Mouse (Mus musculus) lung, embryonic 14.5 days (tissue): ENCODE measurements around the gene Pcmt1. TPM values are rescaled to one million over a fixed set of nuclear protein-coding genes. Genes with fewer than 3 reads are reported as not detected.

Experiments
- ATAC-seq: fragments of 200-750 bp; cut with Nextera tagmentation; 2 replicates; pipeline ENCODE4 v1.8.0; 2017; ENCODE audit warnings: mild to moderate bottlenecking, moderate TSS enrichment, moderate library complexity; ENCODE audit not compliant: insufficient read depth
- DNase-seq: peaks from one replicate; pipeline ENCODE4 v3.0.0-alpha.2; 2015
- H3K27ac ChIP-seq: fragments of 300-500 bp; sonication (generic); 2 replicates; pipeline ENCODE4 v1.5.1; 2014; ENCODE audit warnings: low read depth, mild to moderate bottlenecking, moderate library complexity
- H3K27me3 ChIP-seq: fragments of 300-500 bp; sonication (generic); 2 replicates; pipeline ENCODE4 v1.6.1; 2014; ENCODE audit warnings: low read length, control low read depth; ENCODE audit not compliant: insufficient read depth
- H3K36me3 ChIP-seq: fragments of 300-500 bp; sonication (generic); 2 replicates; pipeline ENCODE4 v1.6.1; 2014; ENCODE audit warnings: control low read depth; ENCODE audit not compliant: insufficient read depth
- H3K4me1 ChIP-seq: fragments of 300-500 bp; sonication (generic); 2 replicates; pipeline ENCODE4 v1.6.1; 2014; ENCODE audit warnings: antibody characterized with exemption, control low read depth; ENCODE audit not compliant: insufficient read depth
- H3K4me2 ChIP-seq: fragments of 300-500 bp; sonication (generic); 2 replicates; pipeline ENCODE4 v1.6.1; 2014; ENCODE audit warnings: mild to moderate bottlenecking
- H3K4me3 ChIP-seq: fragments of 300-500 bp; sonication (generic); 2 replicates; pipeline ENCODE4 v1.5.1; 2014; ENCODE audit warnings: low read depth, low read length
- H3K9ac ChIP-seq: fragments of 300-500 bp; sonication (generic); 2 replicates; pipeline ENCODE4 v1.6.1; 2014
- H3K9me3 ChIP-seq: fragments of 300-500 bp; sonication (generic); 2 replicates; pipeline ENCODE4 v1.6.1; 2016; ENCODE audit warnings: low read depth, low read length, control low read depth
- CTCF ChIP-seq: IDR thresholded peaks from 2 replicates; pipeline ENCODE4 v1.5.1; 2016; ENCODE audit warnings: antibody characterized with exemption, low read depth
- WGBS: fragments of 180-500 bp; shearing (Covaris S2); extraction: QIAGEN DNeasy Blood & Tissue Kit; methylation state at CpG from one replicate; pipeline ENCODE4 v1.1.7; 2014; 5-methylcytosine and 5-hydroxymethylcytosine counted together
- polyA plus RNA-seq: library from polyadenylated mRNA; unstranded; fragments of >200 nt; fragmentation: Nextera tagmentation; extraction: Ambion mirVana; gene quantifications from 2 replicates; pipeline ENCODE4 v1.2.1, GENCODE M21; 2014

The Pcmt1 gene
- polyA plus RNA-seq, 1 experiment from 2014 or later = 114 TPM

DNA sequence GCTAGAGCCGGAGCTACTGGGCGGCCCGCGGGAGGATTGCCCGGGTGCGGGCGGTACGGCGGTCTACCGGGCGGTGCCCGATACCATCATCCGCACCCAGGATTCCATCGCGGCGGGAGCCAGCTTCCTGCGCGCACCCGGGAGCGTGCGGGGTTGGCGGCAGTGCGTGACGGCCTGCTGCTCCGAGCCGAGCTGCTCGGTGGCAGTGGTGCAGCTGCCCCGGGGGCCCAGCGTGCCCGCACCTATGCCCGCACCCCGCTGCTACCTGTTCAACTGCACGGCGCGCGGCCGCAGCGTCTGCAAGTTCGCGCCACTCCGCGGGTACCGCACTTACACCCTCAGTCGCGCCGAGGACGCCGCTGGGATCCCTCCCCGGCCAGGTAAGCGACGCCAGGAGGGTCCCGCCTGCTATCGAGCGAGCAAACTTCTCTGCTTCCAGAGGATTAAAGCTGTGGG lies 90.7 kb downstream of the Pcmt1 start:
- Histone ChIP-seq H3K27ac (no peak overlapping the region), H3K9me3 (no peaks in the 10 kb centered on the region), H3K4me1 (peaks cover 8% of the 10 kb centered on the region; the same call in 1 of the 2 replicates), H3K4me2 (peak overlapping the region; percentile 100), H3K4me3 (peak overlapping the region; percentile 62), H3K27me3 (peaks cover 15% of the 10 kb centered on the region; the same call in 1 of the 2 replicates), H3K36me3 (no peaks in the 10 kb centered on the region), H3K9ac (peak overlapping the region; percentile 32)
- ATAC-seq (no peak), DNase-seq (peak; percentile 6)
- no peak for TF ChIP-seq CTCF
- WGBS = under 1% methylated on average over 54 of the region's 54 CpGs

DNA sequence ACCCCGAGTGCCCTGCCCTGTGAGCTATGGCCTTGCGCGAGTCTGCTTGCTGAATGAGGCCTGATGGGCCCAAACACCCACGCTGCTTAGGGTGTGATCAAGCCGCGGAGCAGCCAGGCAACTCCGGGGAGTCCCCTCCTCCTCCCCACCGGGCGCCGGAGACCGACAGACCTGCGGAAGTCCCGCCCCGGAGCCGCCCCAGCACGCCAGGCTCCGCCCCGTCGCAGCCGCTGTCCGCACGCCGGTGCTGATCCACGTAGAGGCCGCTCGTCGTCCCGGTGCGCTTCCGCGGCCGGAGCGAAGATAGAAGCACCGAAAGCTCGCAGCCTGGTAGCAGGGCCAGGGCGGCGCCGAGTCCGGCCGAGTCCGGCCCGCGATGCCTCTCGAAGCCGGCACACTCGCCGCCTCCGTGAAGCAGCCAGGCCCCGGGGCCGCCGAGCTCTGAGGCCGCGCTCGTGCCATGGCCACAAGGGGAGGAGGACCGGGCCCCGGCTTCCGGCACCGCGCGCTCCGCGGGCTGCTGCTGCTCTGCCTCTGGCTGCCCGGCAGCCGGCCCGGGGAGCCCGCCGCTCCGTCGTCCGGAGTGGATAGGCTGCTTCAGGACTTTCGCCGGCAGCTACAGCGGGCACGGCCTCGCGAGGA lies 91.2 kb downstream of the Pcmt1 start, which contains the start of gene Lrp11:
Gene Lrp11 (plus strand): TSS at position 209 of the 642 bp plus-strand sequence.
- WGBS = under 1% methylated on average over 76 of the region's 76 CpGs
- Histone ChIP-seq H3K9me3 (no peaks in the 10 kb centered on the region), H3K4me2 (peak within 1 kb of the TSS; percentile 100), H3K27ac (no peak within 1 kb of the TSS), H3K36me3 (no peaks in the 10 kb centered on the region), H3K27me3 (peaks cover 15% of the 10 kb centered on the region; the same call in 1 of the 2 replicates), H3K4me3 (peak within 1 kb of the TSS; percentile 62), H3K9ac (peak within 1 kb of the TSS; percentile 54), H3K4me1 (peaks cover 8% of the 10 kb centered on the region; the same call in 1 of the 2 replicates)
- DNase-seq (peak; percentile 95), ATAC-seq (peak; percentile 97)
- no peak for TF ChIP-seq CTCF

DNA sequence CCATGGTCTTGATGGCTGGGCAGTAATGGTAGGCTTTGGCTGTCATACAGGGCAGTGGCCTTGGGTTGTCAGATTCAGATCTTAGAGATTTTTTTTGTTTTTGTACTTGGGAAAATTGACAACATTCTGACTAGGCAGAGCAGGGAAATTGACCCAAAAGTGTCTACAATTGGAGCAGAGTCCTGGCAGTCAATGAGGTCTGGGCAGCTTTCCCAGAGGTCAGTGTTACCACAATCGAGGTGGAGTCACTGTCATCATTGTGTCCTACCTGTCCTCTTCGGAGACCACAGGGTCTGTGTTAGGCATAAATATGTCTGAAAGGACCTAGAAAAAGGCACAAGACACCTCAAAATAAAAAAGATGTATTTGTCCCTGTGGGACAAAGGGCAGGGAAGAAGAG lies 94.2 kb downstream of the Pcmt1 start:
- TF ChIP-seq CTCF = no peak
- Histone ChIP-seq H3K36me3 (no peaks in the 10 kb centered on the region), H3K4me2 (no peak overlapping the region), H3K27me3 (peaks cover 12% of the 10 kb centered on the region; the same call in 1 of the 2 replicates), H3K9me3 (no peaks in the 10 kb centered on the region), H3K4me1 (peaks cover 8% of the 10 kb centered on the region; the same call in 1 of the 2 replicates), H3K9ac (no peak overlapping the region), H3K27ac (no peak overlapping the region), H3K4me3 (no peak overlapping the region)
- DNase-seq = no peak
- no peak for ATAC-seq
- WGBS = 63% methylated on average over 2 of the region's 2 CpGs

DNA sequence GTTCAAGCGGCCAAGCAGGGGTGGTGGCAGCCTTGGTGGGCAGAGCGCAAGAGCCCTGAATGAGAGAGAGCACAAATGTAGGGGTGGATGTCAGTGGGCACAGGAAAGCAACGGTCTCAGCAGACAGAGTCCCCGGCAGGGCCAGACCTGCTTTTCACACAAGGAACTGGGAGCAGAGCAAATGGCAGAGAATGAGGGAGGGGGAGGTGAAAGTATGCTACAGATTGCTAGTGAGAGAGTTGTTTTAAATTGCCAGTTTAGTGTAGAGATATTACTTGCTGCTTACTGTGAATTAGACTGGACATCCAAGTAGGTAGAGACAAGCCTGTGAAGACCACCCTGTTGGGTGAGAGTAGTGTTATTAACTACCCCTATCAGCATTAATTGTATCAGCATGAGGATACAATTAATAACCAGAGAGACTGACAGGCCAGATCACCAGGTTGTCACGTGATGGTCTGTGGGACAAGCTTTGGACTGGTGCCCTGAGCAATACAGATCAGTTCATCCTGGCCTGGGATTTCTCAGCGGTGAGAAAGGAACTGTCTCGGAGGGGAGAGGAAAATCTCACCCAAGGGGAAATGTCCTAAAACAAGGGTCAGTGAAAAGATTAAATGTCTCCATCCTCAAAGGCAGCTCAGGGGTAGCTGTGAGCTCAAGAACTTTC lies 97.9 kb downstream of the Pcmt1 start:
- H3K36me3 ChIP-seq = no peaks in the 10 kb centered on the region
- H3K4me2 ChIP-seq = no peak overlapping the region
- no peak overlapping the region for H3K27ac ChIP-seq
- TF ChIP-seq CTCF = no peak
- H3K9ac ChIP-seq = no peak overlapping the region
- no peak for DNase-seq
- no peaks in the 10 kb centered on the region for H3K4me1 ChIP-seq
- H3K9me3 ChIP-seq = no peaks in the 10 kb centered on the region
- no peak overlapping the region for H3K4me3 ChIP-seq
- no peaks in the 10 kb centered on the region for H3K27me3 ChIP-seq
- no peak for ATAC-seq
- 41% methylated on average over 7 of the region's 7 CpGs for WGBS

DNA sequence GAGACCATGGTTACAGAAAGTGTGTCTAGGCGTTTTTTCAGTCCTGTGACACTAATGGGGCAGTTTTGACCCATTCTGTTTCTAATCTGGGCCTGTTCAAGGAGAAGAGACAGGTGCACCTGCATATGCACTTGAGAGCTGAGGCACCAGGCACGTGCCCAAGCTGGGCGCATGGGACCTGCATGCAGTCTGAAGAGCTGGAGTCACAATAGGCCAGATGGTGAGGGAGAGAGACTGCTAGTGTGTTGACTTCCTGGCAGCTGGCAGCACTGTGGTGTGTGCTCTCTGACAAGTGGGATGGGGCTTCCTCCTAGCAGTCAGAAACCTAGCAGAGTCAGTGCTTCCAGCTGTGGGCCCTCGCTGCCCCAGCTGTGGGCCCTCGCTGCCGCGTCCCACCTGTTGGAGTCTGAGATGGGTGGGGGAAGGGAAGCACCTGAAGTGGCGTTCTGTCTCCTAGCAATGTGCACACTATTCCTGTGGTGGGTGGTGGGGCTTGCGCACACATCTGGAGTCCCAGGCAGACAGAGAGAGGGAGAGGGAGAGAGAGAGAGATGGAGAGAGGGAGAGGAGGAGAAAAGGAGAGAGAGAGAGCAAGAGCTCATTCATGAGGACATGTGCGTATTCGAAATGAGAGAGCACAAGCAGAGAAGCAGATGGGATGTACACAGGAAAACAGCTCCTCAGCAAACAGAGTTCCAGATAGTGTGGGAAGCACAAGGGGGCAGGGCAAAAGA lies 98.6 kb downstream of the Pcmt1 start:
- 22% methylated on average over 11 of the region's 11 CpGs for WGBS
- ATAC-seq = peak; percentile 44; the same call in 1 of the 2 replicates

DNA sequence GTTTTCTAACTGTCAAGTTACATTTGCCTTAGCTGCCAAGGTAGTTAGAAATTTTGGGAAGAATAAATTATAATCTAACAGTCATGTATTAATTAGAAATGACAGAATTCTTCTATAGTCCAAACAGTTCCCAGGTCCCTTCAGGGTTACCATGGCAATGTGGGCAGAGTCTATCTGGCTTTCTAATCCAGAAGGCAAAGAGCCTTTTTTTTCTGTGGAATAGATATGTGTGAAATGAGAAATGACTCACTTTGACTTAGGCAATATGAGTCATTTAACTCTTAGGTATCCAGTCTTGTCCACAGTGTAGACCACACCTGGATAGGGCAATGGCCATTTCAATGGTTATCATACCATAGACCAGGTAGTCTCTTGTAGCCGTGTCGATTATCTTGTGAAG lies 99.5 kb downstream of the Pcmt1 start:
- H3K36me3 ChIP-seq = no peaks in the 10 kb centered on the region
- no peak overlapping the region for H3K27ac ChIP-seq
- H3K4me1 ChIP-seq = no peaks in the 10 kb centered on the region
- WGBS = 87% methylated on average over 2 of the region's 2 CpGs
- no peak overlapping the region for H3K4me3 ChIP-seq
- H3K27me3 ChIP-seq = no peaks in the 10 kb centered on the region
- DNase-seq (no peak), ATAC-seq (no peak)
- no peak overlapping the region for H3K4me2 ChIP-seq
- no peak overlapping the region for H3K9ac ChIP-seq
- TF ChIP-seq CTCF = no peak
- H3K9me3 ChIP-seq = no peaks in the 10 kb centered on the region

More for the DNA sequence above, 98.6 kb downstream of the Pcmt1 start:
- TF ChIP-seq CTCF = no peak
- Histone ChIP-seq H3K4me3 (no peak overlapping the region), H3K9ac (no peak overlapping the region), H3K36me3 (no peaks in the 10 kb centered on the region), H3K27ac (no peak overlapping the region), H3K9me3 (no peaks in the 10 kb centered on the region), H3K4me1 (no peaks in the 10 kb centered on the region), H3K27me3 (no peaks in the 10 kb centered on the region), H3K4me2 (no peak overlapping the region)
- peak; percentile 21 for DNase-seq

Other genes starting within 250 kb of the Pcmt1 start
- 9.4 and 10.6 TPM in 2 replicates for gene Ulbp1, start 207.5 kb downstream of the Pcmt1 start, polyA plus RNA-seq
- 6.3 and 7.4 TPM in 2 replicates for gene Lrp11, start 91.3 kb downstream of the Pcmt1 start, polyA plus RNA-seq
- gene Nup43, start 13.6 kb downstream of the Pcmt1 start, polyA plus RNA-seq = 64.6 and 74.5 TPM in 2 replicates
- 13.1 and 14.2 TPM in 2 replicates for gene Lats1, start 78 bp upstream of the Pcmt1 start, polyA plus RNA-seq
- gene Katna1, start 44.9 kb upstream of the Pcmt1 start, polyA plus RNA-seq = 58.3 TPM in 2 replicates
- 75.8 and 77.7 TPM in 2 replicates for gene Ginm1, start 111.7 kb upstream of the Pcmt1 start, polyA plus RNA-seq
- 39.0 and 41.3 TPM in 2 replicates for gene Ppil4, start 111.8 kb upstream of the Pcmt1 start, polyA plus RNA-seq
- 0.18 TPM in 2 replicates for gene Zc3h12d, start 151.3 kb upstream of the Pcmt1 start, polyA plus RNA-seq